Comparison of ENCODE assay signal across 8 mouse cellular contexts in genomic region chr5:144243901-144244487, GRCm38 (mm10). TPM values are rescaled to one million over a fixed set of nuclear protein-coding genes. Genes with fewer than 3 reads are reported as not detected.
DNase-seq lines count a peak whose midpoint lies in the region; ATAC-seq and TF ChIP-seq lines count a peak whose summit lies in the region.

Bri3 (plus strand) TSS chr5:144244437.

- no peak for TF ChIP-seq EP300 in heart, postnatal 0 days (IDR thresholded peaks at IDR 0.05; ENCODE audit: low read depth)

- H3K4me1 ChIP-seq in lung, embryonic 15.5 days: peaks cover 18% of the 10 kb centered on the region
- H3K4me1 ChIP-seq in embryonic facial prominence, embryonic 13.5 days: peaks cover 18% of the 10 kb centered on the region
- H3K4me1 ChIP-seq in heart, postnatal 0 days (ENCODE audit: control insufficient read depth, insufficient read depth): peaks cover 17% of the 10 kb centered on the region; the same call in 1 of the 2 replicates
- H3K4me1 ChIP-seq in limb, embryonic 10.5 days: peaks cover 6% of the 10 kb centered on the region; the same call in 1 of the 2 replicates
- H3K4me1 ChIP-seq in neural tube, embryonic 14.5 days (ENCODE audit: control insufficient read depth, insufficient read depth, low read length): no peaks in the 10 kb centered on the region

- H3K36me3 ChIP-seq in lung, embryonic 15.5 days: no peaks in the 10 kb centered on the region
- no peaks in the 10 kb centered on the region for H3K36me3 ChIP-seq in embryonic facial prominence, embryonic 13.5 days
- H3K36me3 ChIP-seq in heart, postnatal 0 days (replicated peaks; ENCODE audit: control insufficient read depth, insufficient read depth, low read length): no peaks in the 10 kb centered on the region
- no peaks in the 10 kb centered on the region for H3K36me3 ChIP-seq in limb, embryonic 10.5 days
- no peaks in the 10 kb centered on the region for H3K36me3 ChIP-seq in neural tube, embryonic 14.5 days (ENCODE audit: control insufficient read depth, insufficient read depth, low read length)

- DNase-seq in lung, postnatal 10 days: no peak
- DNase-seq in heart, postnatal 0 days (ENCODE audit: low spot score): no peak
- no peak for DNase-seq in limb, embryonic 10.5 days (ENCODE audit: low spot score)
- no peak for DNase-seq in cerebellum, adult 18-20 months
- DNase-seq in right cerebral cortex, postnatal 4 days: no peak

- H3K9ac ChIP-seq in lung, embryonic 15.5 days: no peak within 1 kb of the TSS
- H3K9ac ChIP-seq in embryonic facial prominence, embryonic 13.5 days: no peak within 1 kb of the TSS
- no peak within 1 kb of the TSS for H3K9ac ChIP-seq in heart, postnatal 0 days (replicated peaks; ENCODE audit: low read depth, low read length)
- no peak within 1 kb of the TSS for H3K9ac ChIP-seq in neural tube, embryonic 14.5 days (replicated peaks; ENCODE audit: low read depth, low read length)

- no peak for ATAC-seq in lung, embryonic 15.5 days (ENCODE audit: borderline replicate concordance, extremely low read depth, low FRiP score, low TSS enrichment)
- no peak for ATAC-seq in embryonic facial prominence, embryonic 13.5 days (ENCODE audit: insufficient number of reproducible peaks, insufficient read depth, low FRiP score, low TSS enrichment, low read depth)
- ATAC-seq in heart, postnatal 0 days (ENCODE audit: insufficient read depth, low read depth): no peak
- ATAC-seq in neural tube, embryonic 14.5 days (ENCODE audit: low read depth): no peak

- H3K4me3 ChIP-seq in lung, embryonic 15.5 days: no peak within 1 kb of the TSS
- no peak within 1 kb of the TSS for H3K4me3 ChIP-seq in embryonic facial prominence, embryonic 13.5 days
- no peak within 1 kb of the TSS for H3K4me3 ChIP-seq in heart, postnatal 0 days (ENCODE audit: low read depth, low read length)
- no peak within 1 kb of the TSS for H3K4me3 ChIP-seq in limb, embryonic 10.5 days
- no peak within 1 kb of the TSS for H3K4me3 ChIP-seq in neural tube, embryonic 14.5 days (ENCODE audit: low read depth, low read length)

- 90% methylated on average over 7 of the region's 7 CpGs for WGBS in lung, embryonic 15.5 days
- 90% methylated on average over 7 of the region's 7 CpGs for WGBS in embryonic facial prominence, embryonic 13.5 days
- 81% methylated on average over 7 of the region's 7 CpGs for WGBS in heart, postnatal 0 days
- 88% methylated on average over 7 of the region's 7 CpGs for WGBS in limb, embryonic 10.5 days
- WGBS in neural tube, embryonic 14.5 days: 90% methylated on average over 7 of the region's 7 CpGs

- no peak for TF ChIP-seq CTCF in heart, postnatal 0 days (IDR thresholded peaks at IDR 0.05; ENCODE audit: low read depth)

- H3K9me3 ChIP-seq in lung, embryonic 15.5 days: no peaks in the 10 kb centered on the region
- no peaks in the 10 kb centered on the region for H3K9me3 ChIP-seq in embryonic facial prominence, embryonic 13.5 days
- H3K9me3 ChIP-seq in heart, postnatal 0 days (replicated peaks; ENCODE audit: control insufficient read depth, low read length): no peaks in the 10 kb centered on the region
- no peaks in the 10 kb centered on the region for H3K9me3 ChIP-seq in limb, embryonic 10.5 days (replicated peaks)
- no peaks in the 10 kb centered on the region for H3K9me3 ChIP-seq in neural tube, embryonic 14.5 days (ENCODE audit: control insufficient read depth, low read length)

- no peaks in the 10 kb centered on the region for H3K27me3 ChIP-seq in lung, embryonic 15.5 days
- H3K27me3 ChIP-seq in embryonic facial prominence, embryonic 13.5 days: no peaks in the 10 kb centered on the region
- no peaks in the 10 kb centered on the region for H3K27me3 ChIP-seq in heart, postnatal 0 days (ENCODE audit: control insufficient read depth, insufficient read depth, low read length)
- H3K27me3 ChIP-seq in limb, embryonic 10.5 days (ENCODE audit: low read depth, poor library complexity, severe bottlenecking): no peaks in the 10 kb centered on the region
- H3K27me3 ChIP-seq in neural tube, embryonic 14.5 days (ENCODE audit: control insufficient read depth, insufficient read depth, low read length): no peaks in the 10 kb centered on the region

- H3K4me2 ChIP-seq in lung, embryonic 15.5 days: no peak within 1 kb of the TSS
- H3K4me2 ChIP-seq in embryonic facial prominence, embryonic 13.5 days: no peak within 1 kb of the TSS
- no peak within 1 kb of the TSS for H3K4me2 ChIP-seq in heart, postnatal 0 days (ENCODE audit: low read depth, low read length)
- no peak within 1 kb of the TSS for H3K4me2 ChIP-seq in neural tube, embryonic 14.5 days (ENCODE audit: low read depth, low read length)

- H3K27ac ChIP-seq in lung, embryonic 15.5 days: no peak within 1 kb of the TSS
- H3K27ac ChIP-seq in embryonic facial prominence, embryonic 13.5 days: no peak within 1 kb of the TSS
- no peak within 1 kb of the TSS for H3K27ac ChIP-seq in heart, postnatal 0 days (ENCODE audit: low read depth)
- H3K27ac ChIP-seq in limb, embryonic 10.5 days: no peak within 1 kb of the TSS
- H3K27ac ChIP-seq in neural tube, embryonic 14.5 days (ENCODE audit: low read depth, low read length): no peak within 1 kb of the TSS

RNA-seq across cellular contexts. Expression of gene Bri3, which starts in this region (rescaled TPM):
- 123 and 129 TPM in 2 replicates for polyA plus RNA-seq in lung, embryonic 15.5 days (2015; fragmentation: Nextera tagmentation; extraction: Ambion mirVana)
- 99.4 and 113 TPM in 2 replicates for polyA plus RNA-seq in embryonic facial prominence, embryonic 13.5 days (2015; fragmentation: Nextera tagmentation; extraction: Ambion mirVana)
- total RNA-seq in heart, postnatal 0 days (2014; rRNA removed; ENCODE audit: low replicate concordance): 51.3 and 71.0 TPM in 2 replicates
- polyA plus RNA-seq in heart, postnatal 0 days (2015; fragmentation: Nextera tagmentation; extraction: Ambion mirVana): 278 and 304 TPM in 2 replicates
- polyA plus RNA-seq in limb, embryonic 10.5 days (2016; fragmentation: Nextera tagmentation; extraction: Ambion mirVana): 122 and 125 TPM in 2 replicates
- 111 and 114 TPM in 2 replicates for polyA plus RNA-seq in neural tube, embryonic 14.5 days (2014; fragmentation: Nextera tagmentation; extraction: Ambion mirVana)
